Mouse (Mus musculus): ENCODE measurements around the gene Pfdn4. TPM values are rescaled to one million over a fixed set of nuclear protein-coding genes. Genes with fewer than 3 reads are reported as not detected.

Gene Pfdn4
- polyA plus RNA-seq, 1 experiment = 1.2 TPM

- TF ChIP-seq POLR2A (IDR thresholded peaks at IDR 0.05; ENCODE audit: low read depth, low read length) = no peak
- Histone ChIP-seq H3K27ac (ENCODE audit: insufficient read depth, low read depth, low read length) (no peak overlapping the region), H3K4me1 (ENCODE audit: control insufficient read depth, insufficient read depth, insufficient read length, low read length) (no peaks in the 10 kb centered on the region), H3K27me3 (ENCODE audit: control insufficient read depth, insufficient read depth, low read length) (no peaks in the 10 kb centered on the region; the same call in 1 of the 2 replicates), H3K36me3 (ENCODE audit: control insufficient read depth, insufficient read depth, low read length) (no peaks in the 10 kb centered on the region), H3K4me3 (ENCODE audit: low read depth, low read length) (no peak overlapping the region)
- WGBS = 38% methylated on average over 4 of the region's 4 CpGs
Observed at GRCm38 (mm10) chr2:170548046-170548445, 51.8 kb downstream of the Pfdn4 start.

- TF ChIP-seq POLR2A (IDR thresholded peaks at IDR 0.05; ENCODE audit: low read depth, low read length) = no peak
- no peak for TF ChIP-seq CTCF (IDR thresholded peaks at IDR 0.05; ENCODE audit: extremely low read depth, insufficient read length, insufficient replicate concordance, low read depth, low read length)
- no peaks in the 10 kb centered on the region for H3K36me3 ChIP-seq (ENCODE audit: control insufficient read depth, insufficient read depth, low read length)
- no peaks in the 10 kb centered on the region; the same call in 1 of the 2 replicates for H3K27me3 ChIP-seq (ENCODE audit: control insufficient read depth, insufficient read depth, low read length)
- H3K4me1 ChIP-seq (ENCODE audit: control insufficient read depth, insufficient read depth, insufficient read length, low read length) = no peaks in the 10 kb centered on the region
- no peak overlapping the region for H3K27ac ChIP-seq (ENCODE audit: insufficient read depth, low read depth, low read length)
- H3K4me3 ChIP-seq (ENCODE audit: low read depth, low read length) = no peak overlapping the region
- 89% methylated on average over 2 of the region's 2 CpGs for WGBS
Observed at GRCm38 (mm10) chr2:170549146-170549545, 52.9 kb downstream of the Pfdn4 start.

GRCm38 (mm10) chr2:170550240-170550639, 54.0 kb downstream of the Pfdn4 start:
- H3K4me1 ChIP-seq (ENCODE audit: control insufficient read depth, insufficient read depth, insufficient read length, low read length) = no peaks in the 10 kb centered on the region
- H3K27ac ChIP-seq (ENCODE audit: insufficient read depth, low read depth, low read length) = no peak overlapping the region
- H3K36me3 ChIP-seq (ENCODE audit: control insufficient read depth, insufficient read depth, low read length) = no peaks in the 10 kb centered on the region
- H3K27me3 ChIP-seq (ENCODE audit: control insufficient read depth, insufficient read depth, low read length) = no peaks in the 10 kb centered on the region; the same call in 1 of the 2 replicates
- TF ChIP-seq POLR2A (IDR thresholded peaks at IDR 0.05; ENCODE audit: low read depth, low read length) (no peak), CTCF (IDR thresholded peaks at IDR 0.05; ENCODE audit: extremely low read depth, insufficient read length, insufficient replicate concordance, low read depth, low read length) (no peak)
- 46% methylated on average over 5 of the region's 5 CpGs for WGBS
- H3K4me3 ChIP-seq (ENCODE audit: low read depth, low read length) = no peak overlapping the region

GRCm38 (mm10) chr2:170552088-170552487, 55.9 kb downstream of the Pfdn4 start:
- 71% methylated on average over 7 of the region's 7 CpGs for WGBS
- TF ChIP-seq POLR2A (IDR thresholded peaks at IDR 0.05; ENCODE audit: low read depth, low read length) (no peak), CTCF (IDR thresholded peaks at IDR 0.05; ENCODE audit: extremely low read depth, insufficient read length, insufficient replicate concordance, low read depth, low read length) (no peak)

GRCm38 (mm10) chr2:170563956-170564855, 68.0 kb downstream of the Pfdn4 start:
- no peaks in the 10 kb centered on the region for H3K27me3 ChIP-seq (ENCODE audit: control insufficient read depth, insufficient read depth, low read length)
- TF ChIP-seq CTCF (IDR thresholded peaks at IDR 0.05; ENCODE audit: extremely low read depth, insufficient read length, insufficient replicate concordance, low read depth, low read length) (no peak), POLR2A (IDR thresholded peaks at IDR 0.05; ENCODE audit: low read depth, low read length) (no peak)
- no peaks in the 10 kb centered on the region for H3K36me3 ChIP-seq (ENCODE audit: control insufficient read depth, insufficient read depth, low read length)
- H3K4me1 ChIP-seq (ENCODE audit: control insufficient read depth, insufficient read depth, insufficient read length, low read length) = no peaks in the 10 kb centered on the region
- 78% methylated on average over 15 of the region's 15 CpGs for WGBS
- no peak overlapping the region for H3K27ac ChIP-seq (ENCODE audit: insufficient read depth, low read depth, low read length)
- H3K4me3 ChIP-seq (ENCODE audit: low read depth, low read length) = no peak overlapping the region

More at GRCm38 (mm10) chr2:170552088-170552487, 55.9 kb downstream of the Pfdn4 start:
- Histone ChIP-seq H3K36me3 (ENCODE audit: control insufficient read depth, insufficient read depth, low read length) (no peaks in the 10 kb centered on the region), H3K27ac (ENCODE audit: insufficient read depth, low read depth, low read length) (no peak overlapping the region), H3K4me1 (ENCODE audit: control insufficient read depth, insufficient read depth, insufficient read length, low read length) (no peaks in the 10 kb centered on the region), H3K4me3 (ENCODE audit: low read depth, low read length) (no peak overlapping the region), H3K27me3 (ENCODE audit: control insufficient read depth, insufficient read depth, low read length) (no peaks in the 10 kb centered on the region; the same call in 1 of the 2 replicates)

GRCm38 (mm10) chr2:170564995-170565394, 68.8 kb downstream of the Pfdn4 start:
- WGBS = 89% methylated on average over 8 of the region's 8 CpGs
- Histone ChIP-seq H3K4me3 (ENCODE audit: low read depth, low read length) (no peak overlapping the region), H3K4me1 (ENCODE audit: control insufficient read depth, insufficient read depth, insufficient read length, low read length) (no peaks in the 10 kb centered on the region), H3K27ac (ENCODE audit: insufficient read depth, low read depth, low read length) (no peak overlapping the region), H3K36me3 (ENCODE audit: control insufficient read depth, insufficient read depth, low read length) (no peaks in the 10 kb centered on the region), H3K27me3 (ENCODE audit: control insufficient read depth, insufficient read depth, low read length) (no peaks in the 10 kb centered on the region)
- TF ChIP-seq CTCF (IDR thresholded peaks at IDR 0.05; ENCODE audit: extremely low read depth, insufficient read length, insufficient replicate concordance, low read depth, low read length) (no peak), POLR2A (IDR thresholded peaks at IDR 0.05; ENCODE audit: low read depth, low read length) (no peak)

Other genes starting within 250 kb of the Pfdn4 start
- 11.4 and 18.4 TPM in 2 replicates for gene Bcas1, start 68.6 kb upstream of the Pfdn4 start, polyA plus RNA-seq (2012; rRNA removed)
- not detected in 2 replicates for gene Cyp24a1, start 717 bp downstream of the Pfdn4 start, polyA plus RNA-seq (2012; rRNA removed)
- not detected in 2 replicates for gene 4930470P17Rik, start 105.6 kb downstream of the Pfdn4 start, polyA plus RNA-seq (2012; rRNA removed)
- 0.14 and 0.17 TPM in 2 replicates for gene Dok5, start 235.4 kb downstream of the Pfdn4 start, polyA plus RNA-seq (2012; rRNA removed)